Mouse (Mus musculus): ENCODE measurements around the gene Dcbld1. TPM values are rescaled to one million over a fixed set of nuclear protein-coding genes. Genes with fewer than 3 reads are reported as not detected.

The Dcbld1 gene
- polyA plus RNA-seq, 1 experiment from 2014 or later = 20.5 TPM

DNA sequence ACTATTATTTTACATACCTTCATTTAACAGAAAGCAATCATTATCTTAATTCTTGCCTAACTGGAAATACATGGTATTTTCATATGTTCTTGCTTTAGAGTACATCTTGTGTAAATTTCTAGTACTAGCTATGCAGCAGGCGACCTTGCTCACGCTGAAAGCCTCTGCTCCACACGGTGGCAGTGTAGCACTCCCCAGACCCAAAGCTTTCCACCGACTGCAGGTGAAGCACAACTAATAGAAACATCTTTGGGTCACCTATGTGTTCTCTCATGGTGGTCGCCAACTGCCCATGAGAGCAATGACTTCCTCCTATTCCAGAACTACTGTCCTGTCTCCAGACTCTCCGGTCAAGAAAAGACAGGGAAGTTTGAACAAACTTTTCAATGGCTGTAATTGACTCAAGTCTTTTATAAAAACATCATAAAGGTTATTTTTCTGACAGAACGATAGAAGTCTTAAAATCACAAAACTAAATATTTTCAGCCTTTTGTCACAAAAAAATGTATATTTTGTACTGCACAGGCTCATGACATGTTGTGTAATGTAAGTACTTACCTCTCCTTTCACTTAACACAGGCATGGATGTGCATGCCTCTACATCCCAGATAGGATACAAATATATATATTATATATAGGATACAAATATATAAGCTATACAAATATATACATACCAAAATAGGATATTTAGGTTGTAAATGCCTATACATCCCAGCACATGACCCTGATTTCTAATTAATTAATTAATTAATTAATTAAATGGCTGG, 16.4 kb upstream of the Dcbld1 start:
- no peak overlapping the region for H3K27ac ChIP-seq (ENCODE audit: low read length)
- no peak overlapping the region for H3K4me3 ChIP-seq (ENCODE audit: low read depth, low read length)
- no peaks in the 10 kb centered on the region for H3K9me3 ChIP-seq (ENCODE audit: low read length)
- DNase-seq (ENCODE audit: low spot score) = peak; percentile 76
- no peaks in the 10 kb centered on the region for H3K36me3 ChIP-seq (ENCODE audit: insufficient read depth, low read length)
- whole genome bisulfite sequencing = 21% methylated on average over 7 of the region's 7 CpGs
- H3K4me1 ChIP-seq (ENCODE audit: insufficient read depth, low read depth, low read length) = no peaks in the 10 kb centered on the region
- H3K4me2 ChIP-seq (replicated peaks; ENCODE audit: low read depth, low read length) = no peak overlapping the region
- H3K27me3 ChIP-seq (replicated peaks; ENCODE audit: insufficient read depth, low read length) = no peaks in the 10 kb centered on the region
- no peak overlapping the region for H3K9ac ChIP-seq (replicated peaks; ENCODE audit: low read depth)
- peak; percentile 87 for TF ChIP-seq CTCF (IDR thresholded peaks at IDR 0.05)
- TF ChIP-seq EP300 (IDR thresholded peaks at IDR 0.05) = no peak
- peak; percentile 49 for ATAC-seq

DNA sequence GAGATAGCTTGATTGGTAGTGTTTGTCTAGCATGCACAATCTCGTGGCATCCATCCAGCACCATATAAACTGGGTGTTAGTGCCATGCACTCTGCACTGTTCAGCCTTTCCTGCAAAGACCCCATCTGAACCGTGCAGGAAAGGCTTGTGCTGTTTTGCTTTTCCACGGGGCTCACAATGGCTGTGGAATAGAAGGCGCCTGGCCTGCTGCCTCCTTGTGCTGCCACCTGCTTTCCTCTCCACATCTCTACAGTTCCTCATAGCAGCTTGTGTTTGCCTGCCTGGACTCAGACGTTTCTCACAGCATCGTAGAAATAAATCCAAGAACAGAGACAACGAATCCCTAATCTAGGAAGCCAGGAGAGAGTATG, 15.9 kb upstream of the Dcbld1 start:
- H3K9me3 ChIP-seq (ENCODE audit: low read length) = no peaks in the 10 kb centered on the region
- H3K36me3 ChIP-seq (ENCODE audit: insufficient read depth, low read length) = no peaks in the 10 kb centered on the region
- H3K4me3 ChIP-seq (ENCODE audit: low read depth, low read length) = no peak overlapping the region
- no peaks in the 10 kb centered on the region for H3K4me1 ChIP-seq (ENCODE audit: insufficient read depth, low read depth, low read length)
- 41% methylated on average over 7 of the region's 7 CpGs for WGBS
- no peak overlapping the region for H3K4me2 ChIP-seq (replicated peaks; ENCODE audit: low read depth, low read length)
- no peak overlapping the region for H3K9ac ChIP-seq (replicated peaks; ENCODE audit: low read depth)
- DNase-seq (ENCODE audit: low spot score) (no peak), ATAC-seq (no peak)
- TF ChIP-seq CTCF (IDR thresholded peaks at IDR 0.05) (peak; percentile 21), EP300 (IDR thresholded peaks at IDR 0.05) (no peak)
- H3K27ac ChIP-seq (ENCODE audit: low read length) = no peak overlapping the region
- H3K27me3 ChIP-seq (replicated peaks; ENCODE audit: insufficient read depth, low read length) = no peaks in the 10 kb centered on the region

DNA sequence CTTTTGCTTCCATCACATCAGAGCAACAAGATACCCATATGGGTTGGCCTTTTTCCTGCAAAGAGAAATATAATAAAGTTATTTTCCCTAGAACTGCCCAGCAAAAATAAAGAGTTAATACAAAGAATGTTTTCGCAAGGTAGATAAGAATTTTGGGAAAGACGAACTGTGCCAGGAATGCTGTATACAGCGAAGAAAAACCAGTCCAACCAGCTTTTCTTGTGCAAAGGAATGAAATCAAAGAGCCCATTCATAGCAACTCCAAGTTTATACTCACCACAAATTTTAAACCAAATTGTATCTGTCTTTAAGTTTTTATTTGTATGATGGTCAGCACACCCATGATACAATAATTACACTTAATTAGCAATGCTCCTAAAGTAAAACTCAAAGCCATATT, 13.8 kb upstream of the Dcbld1 start:
- no peak overlapping the region for H3K4me3 ChIP-seq (ENCODE audit: low read depth, low read length)

DNA sequence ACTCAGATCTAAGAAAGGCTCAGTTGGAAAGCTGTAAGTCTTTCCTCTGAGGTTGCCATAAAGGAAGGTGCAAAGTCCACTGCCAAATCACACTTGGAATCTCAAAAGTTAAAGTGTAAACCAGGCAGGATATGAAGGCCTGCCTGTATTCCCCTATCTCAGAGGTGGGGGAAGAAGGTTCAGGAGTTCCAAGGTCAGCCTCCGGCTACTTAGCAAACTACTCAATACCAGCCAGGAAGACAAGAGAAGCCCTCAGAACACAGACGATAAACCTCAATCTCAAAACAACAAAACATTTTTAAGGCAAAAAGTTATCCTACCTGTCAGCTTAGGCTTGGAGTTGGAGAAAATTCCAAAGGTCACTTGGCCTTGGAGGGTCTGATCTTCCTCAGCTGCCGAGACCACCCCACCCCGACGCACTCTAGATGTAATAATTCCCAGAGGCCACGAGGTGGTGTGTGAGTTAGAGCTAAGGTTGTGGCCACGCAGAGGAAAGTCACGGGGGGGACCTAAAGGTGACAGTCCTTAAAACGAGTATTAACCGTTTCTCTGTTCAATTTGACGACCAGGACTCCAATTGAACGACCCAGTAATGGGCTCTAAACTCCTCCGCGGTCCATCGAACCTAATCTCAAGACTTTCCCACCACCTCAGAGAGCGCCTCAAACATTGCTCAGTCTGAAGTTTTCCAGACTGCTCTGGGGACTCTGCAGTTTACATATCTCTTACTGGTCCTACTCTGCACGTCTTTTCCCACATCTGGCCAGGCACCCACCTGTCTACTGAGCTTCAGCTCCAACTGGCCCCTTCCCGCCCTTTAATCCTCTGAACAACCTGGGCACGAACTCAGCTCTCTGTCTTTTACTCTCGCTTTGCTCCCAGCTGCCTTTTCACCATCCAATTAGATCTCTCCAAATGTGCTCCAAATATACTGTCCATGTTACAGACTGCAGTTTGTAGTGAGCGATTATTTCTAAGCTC, 933 bp upstream of the Dcbld1 start:
- TF ChIP-seq CTCF (IDR thresholded peaks at IDR 0.05) = peak; percentile 76
- no peak for TF ChIP-seq EP300 (IDR thresholded peaks at IDR 0.05)
- peak overlapping the region; percentile 90 for H3K4me2 ChIP-seq (replicated peaks; ENCODE audit: low read depth, low read length)
- ATAC-seq (peak; percentile 49), DNase-seq (ENCODE audit: low spot score) (peak; percentile 70)
- no peaks in the 10 kb centered on the region for H3K27me3 ChIP-seq (replicated peaks; ENCODE audit: insufficient read depth, low read length)
- no peak overlapping the region for H3K9ac ChIP-seq (replicated peaks; ENCODE audit: low read depth)
- H3K27ac ChIP-seq (ENCODE audit: low read length) = 0 out of 2 replicates have a peak overlapping the region, but pooled peaks have one; percentile 33
- no peaks in the 10 kb centered on the region for H3K36me3 ChIP-seq (ENCODE audit: insufficient read depth, low read length)
- peaks cover 7% of the 10 kb centered on the region for H3K4me1 ChIP-seq (ENCODE audit: insufficient read depth, low read depth, low read length)
- H3K9me3 ChIP-seq (ENCODE audit: low read length) = no peaks in the 10 kb centered on the region
- peak overlapping the region; percentile 86 for H3K4me3 ChIP-seq (ENCODE audit: low read depth, low read length)
- 6% methylated on average over 21 of the region's 21 CpGs for WGBS

More for the DNA sequence above, 13.8 kb upstream of the Dcbld1 start:
- no peaks in the 10 kb centered on the region for H3K4me1 ChIP-seq (ENCODE audit: insufficient read depth, low read depth, low read length)
- ATAC-seq = peak; percentile 47
- WGBS = 34% methylated on average over 3 of the region's 3 CpGs
- no peak overlapping the region for H3K9ac ChIP-seq (replicated peaks; ENCODE audit: low read depth)
- H3K4me2 ChIP-seq (replicated peaks; ENCODE audit: low read depth, low read length) = no peak overlapping the region
- DNase-seq (ENCODE audit: low spot score) = peak; percentile 57
- no peak overlapping the region for H3K27ac ChIP-seq (ENCODE audit: low read length)
- H3K27me3 ChIP-seq (replicated peaks; ENCODE audit: insufficient read depth, low read length) = no peaks in the 10 kb centered on the region
- H3K9me3 ChIP-seq (ENCODE audit: low read length) = no peaks in the 10 kb centered on the region
- no peak for TF ChIP-seq CTCF (IDR thresholded peaks at IDR 0.05)
- TF ChIP-seq EP300 (IDR thresholded peaks at IDR 0.05) = peak; percentile 77
- H3K36me3 ChIP-seq (ENCODE audit: insufficient read depth, low read length) = no peaks in the 10 kb centered on the region

DNA sequence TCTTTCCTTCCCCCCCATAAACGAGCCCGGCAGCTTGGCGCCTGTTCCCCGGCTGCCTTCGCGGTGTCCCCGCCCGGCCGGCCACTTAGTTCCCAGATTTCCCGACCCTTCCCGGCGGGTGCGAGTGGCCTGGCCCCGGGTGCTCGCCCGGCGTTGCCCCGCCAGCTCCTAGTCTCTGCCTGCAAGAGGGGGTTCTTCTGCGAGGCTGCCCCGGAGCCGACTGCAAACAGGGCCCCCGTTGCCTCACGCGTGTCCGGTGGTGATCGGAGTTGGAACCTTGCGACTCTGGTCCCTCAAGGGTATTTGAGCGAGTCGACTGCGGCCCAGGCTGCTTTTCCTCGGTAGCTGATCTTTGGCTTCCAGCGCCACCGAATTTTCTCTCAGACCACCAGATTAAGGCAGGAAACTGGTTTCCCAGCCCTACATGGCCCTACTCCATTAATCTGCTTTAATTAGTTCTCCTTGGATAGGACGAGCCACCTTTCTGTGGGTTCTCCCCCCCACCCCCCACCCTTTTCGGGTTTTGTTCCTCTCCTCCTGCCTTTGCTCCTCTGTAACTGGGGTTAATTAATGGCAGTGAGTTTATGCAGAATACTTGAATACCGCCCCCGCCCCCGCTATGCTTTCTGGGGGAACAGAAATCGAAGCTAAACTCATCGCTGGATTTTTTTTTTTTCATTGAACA, 692 bp downstream of the Dcbld1 start:
- H3K9ac ChIP-seq (replicated peaks; ENCODE audit: low read depth) = peak overlapping the region; percentile 86
- H3K27ac ChIP-seq (ENCODE audit: low read length) = peak overlapping the region; percentile 90
- H3K9me3 ChIP-seq (ENCODE audit: low read length) = no peaks in the 10 kb centered on the region
- under 1% methylated on average over 40 of the region's 40 CpGs for WGBS
- H3K4me3 ChIP-seq (ENCODE audit: low read depth, low read length) = peak overlapping the region; percentile 86
- TF ChIP-seq CTCF (IDR thresholded peaks at IDR 0.05) = no peak
- TF ChIP-seq EP300 (IDR thresholded peaks at IDR 0.05) = no peak
- peak; percentile 19 for DNase-seq (ENCODE audit: low spot score)
- no peaks in the 10 kb centered on the region for H3K27me3 ChIP-seq (replicated peaks; ENCODE audit: insufficient read depth, low read length)
- H3K4me1 ChIP-seq (ENCODE audit: insufficient read depth, low read depth, low read length) = peaks cover 7% of the 10 kb centered on the region
- peak; percentile 46 for ATAC-seq
- no peaks in the 10 kb centered on the region for H3K36me3 ChIP-seq (ENCODE audit: insufficient read depth, low read length)
- peak overlapping the region; percentile 90 for H3K4me2 ChIP-seq (replicated peaks; ENCODE audit: low read depth, low read length)

DNA sequence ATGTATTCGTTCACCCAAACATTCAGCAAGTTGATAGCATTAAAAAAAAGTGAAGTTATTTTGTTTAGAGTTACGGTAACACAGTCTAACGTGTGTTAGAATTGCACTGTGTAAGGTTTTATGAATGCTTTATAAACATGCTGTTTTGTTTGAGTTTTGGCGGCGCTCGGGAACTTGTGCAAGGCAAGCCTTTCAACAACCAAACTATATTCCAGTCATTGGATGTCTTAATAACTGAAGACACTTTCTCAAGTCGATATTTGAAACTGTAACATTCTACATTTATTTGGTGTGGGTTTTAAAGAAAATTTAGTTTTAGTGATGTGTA, 1.2 kb downstream of the Dcbld1 start:
- Histone ChIP-seq H3K36me3 (ENCODE audit: insufficient read depth, low read length) (no peaks in the 10 kb centered on the region), H3K9me3 (ENCODE audit: low read length) (no peaks in the 10 kb centered on the region), H3K4me2 (replicated peaks; ENCODE audit: low read depth, low read length) (peak overlapping the region; percentile 90), H3K27ac (ENCODE audit: low read length) (peak overlapping the region; percentile 90; the same call in 1 of the 2 replicates), H3K27me3 (replicated peaks; ENCODE audit: insufficient read depth, low read length) (no peaks in the 10 kb centered on the region), H3K4me3 (ENCODE audit: low read depth, low read length) (peak overlapping the region; percentile 86), H3K9ac (replicated peaks; ENCODE audit: low read depth) (peak overlapping the region; percentile 86), H3K4me1 (ENCODE audit: insufficient read depth, low read depth, low read length) (peaks cover 7% of the 10 kb centered on the region)
- ATAC-seq = no peak
- 3% methylated on average over 7 of the region's 7 CpGs for WGBS
- DNase-seq (ENCODE audit: low spot score) = peak; percentile 22
- TF ChIP-seq CTCF (IDR thresholded peaks at IDR 0.05) (no peak), EP300 (IDR thresholded peaks at IDR 0.05) (no peak)

Measured in lung, postnatal 0 days (tissue).